Mouse (Mus musculus): Measurements from ENCODE around the gene S100a2. TPM values are rescaled to one million over a fixed set of nuclear protein-coding genes. Genes with fewer than 3 reads are reported as not detected.

S100a2 gene
- polyA plus RNA-seq, 2 experiments: not detected

GRCm38 (mm10) chr3:90639511-90640154 lies 49.6 kb downstream of the S100a2 start:
- Histone ChIP-seq H3K9me3 (ENCODE audit: control insufficient read depth, low read length) (no peaks in the 10 kb centered on the region), H3K4me3 (ENCODE audit: insufficient read depth in 1 of 2, low read depth in 2 of 2, low read length in 2 of 2) (no peak overlapping the region), H3K4me1 (replicated peaks; ENCODE audit: control insufficient read depth in 2 of 2, insufficient read depth in 2 of 2, low read length in 1 of 2) (no peaks in the 10 kb centered on the region), H3K27ac (no peak overlapping the region), H3K27me3 (ENCODE audit: control insufficient read depth, insufficient read depth, low read length) (no peaks in the 10 kb centered on the region), H3K36me3 (replicated peaks; ENCODE audit: control insufficient read depth, insufficient read depth, low read depth) (no peaks in the 10 kb centered on the region), H3K9ac (replicated peaks) (no peak overlapping the region), H3K4me2 (ENCODE audit: low read depth) (no peak overlapping the region)
- DNase-seq (ENCODE audit: low read depth in 3 of 3, low spot score in 3 of 3) (no peak), ATAC-seq (ENCODE audit: insufficient read depth) (no peak)
- TF ChIP-seq CTCF (IDR thresholded peaks at IDR 0.05; ENCODE audit: low read depth) (peak; percentile 89), EP300 (IDR thresholded peaks at IDR 0.05; ENCODE audit: low read depth) (no peak)
- WGBS (ENCODE audit: insufficient replicate concordance): 29% methylated on average over 7 of the region's 7 CpGs

GRCm38 (mm10) chr3:90640981-90641380 lies 50.9 kb downstream of the S100a2 start:
- WGBS (ENCODE audit: insufficient replicate concordance): 51% methylated on average over 7 of the region's 7 CpGs
- ATAC-seq (ENCODE audit: insufficient read depth) (no peak), DNase-seq (ENCODE audit: low read depth in 3 of 3, low spot score in 3 of 3) (no peak)
- TF ChIP-seq CTCF (IDR thresholded peaks at IDR 0.05; ENCODE audit: low read depth) (no peak), EP300 (IDR thresholded peaks at IDR 0.05; ENCODE audit: low read depth) (no peak)
- Histone ChIP-seq H3K27ac (no peak overlapping the region), H3K9ac (replicated peaks) (no peak overlapping the region), H3K4me2 (ENCODE audit: low read depth) (no peak overlapping the region), H3K9me3 (ENCODE audit: control insufficient read depth, low read length) (no peaks in the 10 kb centered on the region), H3K27me3 (ENCODE audit: control insufficient read depth, insufficient read depth, low read length) (no peaks in the 10 kb centered on the region), H3K4me1 (replicated peaks; ENCODE audit: control insufficient read depth in 2 of 2, insufficient read depth in 2 of 2, low read length in 1 of 2) (no peaks in the 10 kb centered on the region), H3K4me3 (ENCODE audit: insufficient read depth in 1 of 2, low read depth in 2 of 2, low read length in 2 of 2) (no peak overlapping the region), H3K36me3 (replicated peaks; ENCODE audit: control insufficient read depth, insufficient read depth, low read depth) (no peaks in the 10 kb centered on the region)

Other genes with a start within 250 kb of the S100a2 start
- gene Slc27a3, start 200.3 kb upstream of the S100a2 start, polyA plus RNA-seq (2012; rRNA removed): 2.1 TPM in 2 replicates
- 0.76 and 1.0 TPM in 2 replicates for gene Slc27a3, start 200.3 kb upstream of the S100a2 start, polyA plus RNA-seq (2014; fragmentation: Nextera tagmentation; extraction: Ambion mirVana)
- 11.3 and 12.7 TPM in 2 replicates for gene Ints3, start 156.6 kb upstream of the S100a2 start, polyA plus RNA-seq (2012; rRNA removed)
- 6.6 and 9.4 TPM in 2 replicates for gene Ints3, start 156.6 kb upstream of the S100a2 start, polyA plus RNA-seq (2014; fragmentation: Nextera tagmentation; extraction: Ambion mirVana)
- gene Npr1, start 124.4 kb upstream of the S100a2 start, polyA plus RNA-seq (2012; rRNA removed): 6.5 and 7.2 TPM in 2 replicates
- 2.8 and 4.0 TPM in 2 replicates for gene Npr1, start 124.4 kb upstream of the S100a2 start, polyA plus RNA-seq (2014; fragmentation: Nextera tagmentation; extraction: Ambion mirVana)
- gene Ilf2, start 114.1 kb upstream of the S100a2 start, polyA plus RNA-seq (2012; rRNA removed): 23.3 and 34.5 TPM in 2 replicates
- gene Ilf2, start 114.1 kb upstream of the S100a2 start, polyA plus RNA-seq (2014; fragmentation: Nextera tagmentation; extraction: Ambion mirVana): 46.5 and 48.9 TPM in 2 replicates
- gene Snapin, start 99.2 kb upstream of the S100a2 start, polyA plus RNA-seq (2012; rRNA removed): 7.4 and 9.3 TPM in 2 replicates
- gene Snapin, start 99.2 kb upstream of the S100a2 start, polyA plus RNA-seq (2014; fragmentation: Nextera tagmentation; extraction: Ambion mirVana): 17.0 and 18.7 TPM in 2 replicates
- gene Chtop, start 80.7 kb upstream of the S100a2 start, polyA plus RNA-seq (2012; rRNA removed): 33.6 and 49.9 TPM in 2 replicates
- gene Chtop, start 80.7 kb upstream of the S100a2 start, polyA plus RNA-seq (2014; fragmentation: Nextera tagmentation; extraction: Ambion mirVana): 29.7 and 32.7 TPM in 2 replicates
- 9.2 and 14.9 TPM in 2 replicates for gene S100a1, start 75.9 kb upstream of the S100a2 start, polyA plus RNA-seq (2012; rRNA removed)
- 20.8 and 27.1 TPM in 2 replicates for gene S100a1, start 75.9 kb upstream of the S100a2 start, polyA plus RNA-seq (2014; fragmentation: Nextera tagmentation; extraction: Ambion mirVana)
- 7.4 and 11.1 TPM in 2 replicates for gene S100a13, start 75.8 kb upstream of the S100a2 start, polyA plus RNA-seq (2012; rRNA removed)
- gene S100a13, start 75.8 kb upstream of the S100a2 start, polyA plus RNA-seq (2014; fragmentation: Nextera tagmentation; extraction: Ambion mirVana): 18.0 and 19.7 TPM in 2 replicates
- gene S100a14, start 63.4 kb upstream of the S100a2 start, polyA plus RNA-seq (2012; rRNA removed): 0.11 and 0.13 TPM in 2 replicates
- gene S100a14, start 63.4 kb upstream of the S100a2 start, polyA plus RNA-seq (2014; fragmentation: Nextera tagmentation; extraction: Ambion mirVana): not detected in 2 replicates
- gene S100a16, start 53.0 kb upstream of the S100a2 start, polyA plus RNA-seq (2012; rRNA removed): 12.3 and 15.5 TPM in 2 replicates
- gene S100a16, start 53.0 kb upstream of the S100a2 start, polyA plus RNA-seq (2014; fragmentation: Nextera tagmentation; extraction: Ambion mirVana): 24.1 and 24.9 TPM in 2 replicates
- gene S100a3, start 29.7 kb upstream of the S100a2 start, polyA plus RNA-seq (2012; rRNA removed): not detected in 2 replicates
- 0.20 TPM in 1 of 2 replicates, not detected in the other for gene S100a3, start 29.7 kb upstream of the S100a2 start, polyA plus RNA-seq (2014; fragmentation: Nextera tagmentation; extraction: Ambion mirVana)
- not detected in 2 replicates for gene Gm42674, start 11.7 kb downstream of the S100a2 start, polyA plus RNA-seq (2012; rRNA removed)
- gene Gm42674, start 11.7 kb downstream of the S100a2 start, polyA plus RNA-seq (2014; fragmentation: Nextera tagmentation; extraction: Ambion mirVana): not detected in 2 replicates
- gene S100a4, start 13.5 kb downstream of the S100a2 start, polyA plus RNA-seq (2012; rRNA removed): 1.0 and 2.0 TPM in 2 replicates
- gene S100a4, start 13.5 kb downstream of the S100a2 start, polyA plus RNA-seq (2014; fragmentation: Nextera tagmentation; extraction: Ambion mirVana): 0.73 and 1.0 TPM in 2 replicates
- gene S100a5, start 18.3 kb downstream of the S100a2 start, polyA plus RNA-seq (2012; rRNA removed): not detected in 2 replicates
- gene S100a5, start 18.3 kb downstream of the S100a2 start, polyA plus RNA-seq (2014; fragmentation: Nextera tagmentation; extraction: Ambion mirVana): not detected in 2 replicates
- gene S100a6, start 22.6 kb downstream of the S100a2 start, polyA plus RNA-seq (2012; rRNA removed): 3.4 and 5.4 TPM in 2 replicates
- 7.2 and 13.6 TPM in 2 replicates for gene S100a6, start 22.6 kb downstream of the S100a2 start, polyA plus RNA-seq (2014; fragmentation: Nextera tagmentation; extraction: Ambion mirVana)
- not detected in 2 replicates for gene S100a7a, start 63.8 kb downstream of the S100a2 start, polyA plus RNA-seq (2012; rRNA removed)
- not detected in 2 replicates for gene S100a7a, start 63.8 kb downstream of the S100a2 start, polyA plus RNA-seq (2014; fragmentation: Nextera tagmentation; extraction: Ambion mirVana)
- gene S100a8, start 78.7 kb downstream of the S100a2 start, polyA plus RNA-seq (2012; rRNA removed): 203 and 418 TPM in 2 replicates
- 838 and 1,223 TPM in 2 replicates for gene S100a8, start 78.7 kb downstream of the S100a2 start, polyA plus RNA-seq (2014; fragmentation: Nextera tagmentation; extraction: Ambion mirVana)
- gene S100a9, start 105.5 kb downstream of the S100a2 start, polyA plus RNA-seq (2012; rRNA removed): 292 and 431 TPM in 2 replicates
- gene S100a9, start 105.5 kb downstream of the S100a2 start, polyA plus RNA-seq (2014; fragmentation: Nextera tagmentation; extraction: Ambion mirVana): 583 and 836 TPM in 2 replicates
- gene Pglyrp4, start 136.7 kb downstream of the S100a2 start, polyA plus RNA-seq (2012; rRNA removed): 0.02 TPM in 1 of 2 replicates, not detected in the other
- gene Pglyrp4, start 136.7 kb downstream of the S100a2 start, polyA plus RNA-seq (2014; fragmentation: Nextera tagmentation; extraction: Ambion mirVana): 0.06 TPM in 1 of 2 replicates, not detected in the other
- gene Gm5849, start 187.6 kb downstream of the S100a2 start, polyA plus RNA-seq (2012; rRNA removed): not detected in 2 replicates
- gene Gm5849, start 187.6 kb downstream of the S100a2 start, polyA plus RNA-seq (2014; fragmentation: Nextera tagmentation; extraction: Ambion mirVana): not detected in 2 replicates